Mouse (Mus musculus): Measurements from ENCODE around the gene Gm13889.

GRCm38 (mm10) chr2:93928866-93929265, 28.1 kb downstream of the Gm13889 start:
- TF ChIP-seq CTCF (IDR thresholded peaks at IDR 0.05; ENCODE audit: low read depth, low read length) = no peak
- TF ChIP-seq TAL1 (conservative IDR thresholded peaks at IDR 0.05; ENCODE audit: low read depth, low read length) = no peak
- TF ChIP-seq GATA1 (IDR thresholded peaks at IDR 0.05; ENCODE audit: borderline replicate concordance, low read length) = no peak
- no peak for TF ChIP-seq POLR2AphosphoS5 (IDR thresholded peaks at IDR 0.05; ENCODE audit: insufficient replicate concordance, low read depth, low read length)
- TF ChIP-seq GATA2 (IDR thresholded peaks at IDR 0.05; ENCODE audit: borderline replicate concordance, low read depth, low read length) = no peak

All from G1E (cell line).